Mouse (Mus musculus) B cell, adult 2 months (primary cell): ENCODE data around the gene Pdzd2.
"Not testable (repeated sequence)": the region's sequence is repeated elsewhere in the genome, so short reads cannot be mapped to it uniquely, and the experiment has no call there.

ENCODE experiments used
- DNase-seq, 2 experiments: peaks; one replicate each; pipeline ENCODE4 v3.0.0; 2022

Gene Pdzd2

DNA sequence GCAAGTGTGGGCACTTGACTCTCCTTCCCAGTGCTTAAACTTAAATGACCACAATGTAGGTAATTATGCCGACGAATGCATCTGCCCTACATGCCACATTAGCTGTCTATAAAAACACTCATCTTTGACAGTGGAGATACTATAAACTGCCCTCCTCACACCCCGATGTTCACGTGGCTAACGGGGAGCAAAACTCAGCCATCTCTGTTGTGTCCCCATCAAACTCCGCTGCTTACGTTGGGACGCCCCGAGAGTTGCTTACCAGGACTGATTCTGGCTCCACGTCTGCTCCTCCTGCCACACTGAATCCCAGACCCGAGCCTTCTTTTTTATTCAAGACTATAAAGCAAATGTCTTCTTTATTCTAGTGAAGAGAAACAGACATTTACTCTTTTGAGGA, 371.4 kb downstream of the Pdzd2 start:
- DNase-seq: no peak

GRCm38 (mm10) chr15:12367306-12368080, 372.2 kb downstream of the Pdzd2 start:
- DNase-seq: no peak

DNA sequence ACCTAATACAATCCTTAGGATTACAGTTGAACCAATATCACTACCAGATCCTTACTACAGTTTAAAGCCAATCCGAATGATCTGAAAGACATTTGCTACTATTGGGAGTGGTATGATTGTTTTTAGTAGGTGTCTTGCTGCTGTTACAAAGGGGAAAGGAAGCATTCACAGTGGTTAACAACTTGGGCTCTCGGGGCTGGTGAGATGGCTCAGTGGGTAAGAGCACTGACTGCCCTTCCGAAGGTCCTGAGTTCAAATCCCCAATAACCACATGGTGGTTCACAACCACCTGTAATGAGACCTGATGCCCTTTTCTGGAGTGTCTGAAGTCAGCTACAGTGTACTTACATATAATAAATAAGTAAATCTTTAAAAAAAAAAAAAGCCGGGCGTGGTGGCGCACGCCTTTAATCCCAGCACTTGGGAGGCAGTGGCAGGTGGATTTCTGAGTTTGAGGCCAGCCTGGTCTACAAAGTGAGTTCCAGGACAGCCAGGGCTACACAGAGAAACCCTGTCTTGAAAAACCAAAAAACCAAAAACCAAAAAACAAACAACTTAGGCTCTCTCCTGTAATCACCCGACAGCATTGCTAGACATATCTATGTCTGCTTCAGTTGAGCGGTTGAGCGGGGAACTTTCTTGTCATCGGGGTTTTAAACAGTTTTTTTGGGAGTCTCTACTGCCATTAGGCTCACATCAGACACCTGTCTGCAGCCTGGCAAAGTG, 373.0 kb downstream of the Pdzd2 start:
- DNase-seq: not testable (repeated sequence)

DNA sequence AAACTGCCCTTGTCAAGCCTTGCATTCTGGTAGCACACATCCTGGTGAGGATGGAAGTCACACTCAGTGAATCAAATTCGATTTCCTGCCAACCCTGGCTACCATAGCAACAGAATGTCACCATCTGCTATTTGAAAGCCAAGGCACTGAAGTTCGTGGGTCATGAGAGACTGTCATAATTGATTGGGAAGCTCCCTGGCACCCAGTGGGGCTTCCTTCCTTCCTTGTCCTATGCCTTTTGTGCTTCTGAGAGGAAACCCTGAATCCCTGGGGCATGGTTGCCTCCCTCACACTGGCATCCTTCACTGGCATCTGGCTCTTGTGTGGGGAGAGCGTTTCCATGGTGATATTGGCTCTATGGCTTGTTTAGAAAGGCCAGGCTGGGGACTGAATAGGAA, 373.7 kb downstream of the Pdzd2 start:
- DNase-seq: no peak

GRCm38 (mm10) chr15:12365416-12366071, 374.2 kb downstream of the Pdzd2 start:
- DNase-seq: no peak

GRCm38 (mm10) chr15:12364096-12364495, 375.6 kb downstream of the Pdzd2 start:
- no peak for DNase-seq

GRCm38 (mm10) chr15:12362701-12363040, 377.1 kb downstream of the Pdzd2 start:
- DNase-seq: no peak

DNA sequence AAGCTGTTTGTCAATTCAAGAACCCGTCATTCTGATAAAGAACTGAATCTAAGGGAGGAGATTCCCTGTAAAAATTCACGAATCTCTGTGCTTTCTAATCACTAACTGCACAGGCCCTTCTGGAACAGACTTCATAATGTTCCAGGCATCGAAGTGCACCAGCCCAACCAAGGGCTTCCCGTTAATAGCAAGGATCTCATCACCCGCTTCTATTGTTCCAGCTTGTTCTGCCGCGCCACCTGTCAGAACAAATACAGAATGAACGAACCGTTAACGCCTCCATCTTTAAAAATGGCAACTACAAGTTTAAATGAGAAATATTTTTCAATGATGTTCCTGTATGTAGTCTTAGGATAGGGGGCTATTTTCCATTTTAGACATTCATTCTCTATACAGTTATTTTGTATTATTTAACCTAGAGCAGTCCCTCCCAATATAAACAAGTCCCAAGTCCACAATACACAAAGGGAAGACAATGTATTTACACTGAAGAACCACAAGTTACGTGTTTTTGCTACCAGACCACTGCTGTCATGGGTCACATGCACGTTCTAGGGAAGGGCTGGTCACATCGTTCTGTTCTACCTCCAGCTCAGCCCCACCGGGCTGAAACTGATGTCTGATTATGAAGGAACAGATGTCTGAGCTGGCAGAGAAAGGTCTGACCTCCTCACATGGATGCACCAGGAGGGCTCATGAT, 377.6 kb downstream of the Pdzd2 start:
- DNase-seq: no peak

DNA sequence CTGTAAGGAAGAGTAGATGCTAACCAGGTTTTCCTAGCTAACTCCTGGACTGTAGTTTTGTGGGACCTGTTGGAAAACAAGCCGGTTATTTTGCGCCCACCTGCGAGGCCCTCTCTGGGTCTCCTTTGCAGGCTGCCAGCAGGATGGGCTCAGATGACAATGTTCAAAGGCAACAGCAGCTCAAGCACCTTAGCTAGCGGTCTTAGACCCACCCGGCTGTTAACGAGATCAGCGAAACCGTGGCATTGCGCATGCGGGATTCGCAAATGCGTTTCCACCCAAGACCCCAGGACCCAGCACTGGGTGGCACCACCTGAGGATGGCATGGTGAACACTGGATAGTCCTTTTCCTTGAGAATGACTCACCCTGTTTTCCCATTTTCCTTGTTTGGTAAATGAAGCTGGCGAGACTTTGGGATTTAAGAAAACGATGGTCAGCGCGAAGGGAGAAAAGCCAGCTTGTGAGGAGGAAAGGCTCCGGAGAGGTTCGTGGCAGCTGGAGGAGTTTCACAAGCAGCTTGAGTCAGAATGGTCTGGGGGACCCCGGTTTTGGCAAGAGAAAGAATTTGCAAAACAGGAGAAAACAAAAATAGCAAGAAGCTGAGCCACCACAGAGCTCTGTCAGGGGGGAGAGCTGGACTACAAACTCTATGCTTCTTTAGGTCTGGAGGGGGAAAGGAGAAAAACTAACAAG, 379.1 kb downstream of the Pdzd2 start:
- DNase-seq: no peak

DNA sequence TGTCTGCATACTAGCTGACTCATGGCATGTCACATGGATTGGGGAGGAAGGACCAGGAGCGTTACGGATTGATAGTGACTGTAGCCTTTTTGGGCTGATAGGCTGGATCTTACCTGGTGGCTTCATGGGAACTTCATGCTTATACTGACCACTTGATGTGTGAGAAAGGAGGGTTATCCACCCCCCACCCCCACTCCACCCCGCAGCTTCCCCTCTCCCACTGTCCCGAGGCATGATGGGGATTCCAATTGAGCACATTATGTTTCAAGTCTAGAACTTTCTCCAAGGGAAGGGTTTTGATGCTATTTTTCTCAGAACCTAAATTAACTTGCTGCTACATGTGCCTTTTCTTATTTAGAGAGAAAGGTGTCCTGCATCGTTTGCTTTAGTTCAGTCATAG, 381.3 kb downstream of the Pdzd2 start:
- no peak for DNase-seq

DNA sequence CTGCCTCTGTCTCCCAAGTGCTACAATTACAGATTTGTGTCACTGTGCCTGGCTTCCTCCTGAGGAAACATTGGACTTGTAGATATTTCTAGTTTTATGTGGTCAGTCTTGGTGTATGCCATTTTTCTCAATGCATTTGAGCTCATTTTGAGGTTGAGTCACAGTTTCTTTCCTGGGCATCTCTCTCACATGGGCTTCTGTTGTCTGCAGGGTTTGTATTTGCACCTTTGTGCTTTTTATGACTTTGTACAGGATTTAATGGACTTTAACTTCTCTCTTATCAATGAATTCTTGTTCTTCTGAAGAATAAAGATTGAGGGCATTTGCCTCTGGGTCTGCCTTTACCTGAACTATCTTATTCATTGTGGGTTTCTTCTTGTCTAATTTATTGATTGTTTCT, 382.3 kb downstream of the Pdzd2 start:
- DNase-seq: no peak

GRCm38 (mm10) chr15:12355907-12356306, 383.8 kb downstream of the Pdzd2 start:
- no peak for DNase-seq

DNA sequence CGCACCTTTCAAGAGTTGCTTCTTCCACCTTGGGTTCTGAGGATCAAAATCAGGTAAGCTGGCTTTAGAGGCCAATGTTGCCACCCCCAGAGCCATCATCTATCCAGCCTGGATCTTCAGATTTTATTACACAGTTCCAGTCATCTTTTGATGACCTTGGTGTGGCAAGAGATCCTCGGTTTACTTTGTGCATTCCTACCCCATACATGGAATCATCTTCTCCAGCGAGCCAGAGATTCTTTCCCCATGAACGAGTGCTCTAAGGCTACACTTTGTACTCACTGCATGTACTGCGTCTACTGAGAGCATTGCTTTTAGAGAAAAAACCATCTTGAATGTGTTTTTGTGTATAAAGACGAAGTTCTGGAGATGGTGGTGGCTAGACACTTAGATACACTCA, 384.5 kb downstream of the Pdzd2 start:
- DNase-seq: no peak

GRCm38 (mm10) chr15:12354281-12354810, 385.4 kb downstream of the Pdzd2 start:
- no peak for DNase-seq

DNA sequence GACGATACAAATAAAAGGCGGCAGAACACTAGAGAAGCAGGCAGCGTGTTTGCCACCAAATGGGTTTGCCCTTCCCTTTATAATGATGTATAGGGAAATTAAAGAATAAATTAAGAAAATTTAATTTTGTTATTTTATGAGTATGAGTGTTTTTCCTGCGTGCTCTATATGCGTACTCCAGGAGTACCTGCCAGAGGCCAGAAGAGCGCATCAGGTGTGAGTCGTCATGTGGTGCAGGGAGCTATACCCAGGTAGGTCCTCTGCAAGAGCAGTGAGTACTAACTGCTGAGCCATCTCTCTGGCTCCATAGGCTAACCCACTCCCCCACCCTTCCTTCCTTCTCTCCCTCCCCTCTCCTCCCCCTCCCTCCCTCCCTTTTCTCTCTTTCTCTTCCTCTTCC, 388.3 kb downstream of the Pdzd2 start:
- DNase-seq: no peak

- no peak for DNase-seq
Measured at GRCm38 (mm10) chr15:12349840-12350239, 389.9 kb downstream of the Pdzd2 start.

DNA sequence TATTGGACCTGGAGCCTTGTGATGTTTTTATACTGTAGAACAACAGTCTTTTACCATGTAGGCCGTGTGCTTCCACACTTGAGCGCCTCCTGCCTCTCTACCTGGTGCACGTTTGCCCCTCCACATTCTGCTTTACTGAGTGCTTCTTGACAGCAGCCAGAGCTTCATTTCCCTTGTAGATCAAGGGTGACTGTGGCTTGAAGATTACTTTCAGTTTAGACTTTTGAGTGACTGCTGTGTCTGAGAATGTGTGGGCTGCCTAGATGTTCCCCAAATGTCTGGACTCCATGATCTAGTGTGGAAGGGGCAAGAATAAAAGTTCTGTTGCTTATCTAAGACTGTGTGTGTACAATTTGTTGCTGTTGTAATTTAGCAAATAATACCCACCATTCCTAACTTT, 390.8 kb downstream of the Pdzd2 start:
- no peak for DNase-seq

DNA sequence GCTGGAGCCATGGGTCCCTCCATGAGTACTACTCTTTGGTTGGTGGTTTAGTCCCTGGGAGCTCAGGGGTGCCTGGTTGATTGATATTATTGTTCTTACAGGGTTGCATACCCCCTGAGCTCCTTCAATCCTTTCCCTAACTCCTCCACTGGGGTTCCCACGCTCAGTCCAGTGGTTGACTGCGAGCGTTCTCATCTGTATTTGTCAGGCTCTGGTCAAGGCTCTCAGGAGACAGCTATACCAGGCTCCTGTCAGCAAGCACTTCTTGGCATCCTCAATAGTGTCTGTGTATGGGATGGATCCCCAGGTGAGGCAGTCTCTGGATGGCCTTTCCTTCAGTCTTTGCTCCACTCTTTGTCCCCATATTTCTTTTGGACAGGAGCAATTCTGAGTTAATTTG, 392.8 kb downstream of the Pdzd2 start:
- DNase-seq: no peak

- DNase-seq: no peak
Measured at GRCm38 (mm10) chr15:12341401-12341758, 398.3 kb downstream of the Pdzd2 start.

DNA sequence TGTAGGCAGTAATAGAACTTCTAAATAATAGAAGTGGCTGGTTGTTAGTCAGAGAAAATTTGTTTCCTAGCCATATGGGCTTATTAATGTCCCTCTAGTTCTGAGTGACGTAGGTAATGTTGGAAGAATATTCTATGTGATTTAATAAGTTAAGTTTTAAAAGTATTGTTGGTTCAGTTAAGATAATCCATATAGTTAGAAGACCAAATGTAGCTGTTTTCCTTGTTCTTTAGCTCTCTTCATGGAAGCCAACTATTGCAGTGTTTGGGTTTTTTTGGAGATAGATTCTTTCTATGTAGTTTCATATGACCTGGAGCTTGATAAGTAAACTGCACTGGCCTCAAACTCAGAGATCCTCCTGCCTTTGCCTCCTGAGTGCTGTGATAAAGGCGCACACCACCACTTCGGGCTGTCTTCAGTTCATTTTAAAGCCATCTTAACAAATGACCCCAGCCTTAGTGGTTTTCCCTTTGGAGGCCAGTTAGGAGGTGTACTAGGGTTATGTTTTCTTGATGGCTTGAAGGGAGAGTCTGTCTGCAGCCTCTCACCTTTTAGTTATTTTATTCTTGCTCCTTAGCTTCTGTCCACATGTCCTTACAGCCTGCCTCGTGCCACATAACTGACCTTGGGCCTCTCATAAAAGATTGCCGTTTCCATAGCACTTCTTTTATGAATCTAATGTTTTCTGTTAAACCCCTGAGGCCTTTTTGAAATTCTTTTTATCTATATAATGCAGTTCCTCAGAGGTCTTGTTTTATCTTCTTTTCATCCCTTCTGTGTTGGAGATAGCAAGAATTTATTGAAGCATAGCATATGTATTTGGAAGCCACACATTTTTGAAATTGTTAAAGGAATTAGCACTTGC, 399.0 kb downstream of the Pdzd2 start:
- DNase-seq: no peak

DNA sequence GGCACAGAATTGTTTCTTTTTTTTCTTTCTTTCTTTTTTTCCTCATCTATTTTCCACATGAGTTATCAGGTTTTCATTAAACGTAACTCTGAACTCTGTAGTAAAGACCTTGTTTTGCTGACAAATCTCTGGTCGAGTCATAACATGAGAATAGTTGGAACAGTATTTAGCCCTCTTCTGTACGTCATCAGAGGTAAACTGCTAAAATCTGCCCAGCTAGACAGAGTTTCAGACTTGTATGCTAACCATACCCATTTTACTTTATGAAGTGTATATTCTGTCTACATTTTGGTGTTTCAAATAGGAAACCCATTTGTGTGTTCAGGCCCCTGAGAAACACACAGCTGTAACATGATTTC, 402.0 kb downstream of the Pdzd2 start:
- no peak for DNase-seq
